Mouse (Mus musculus) kidney, adult 2 months (tissue): ENCODE data around the gene Sec13. TPM values are rescaled to one million over a fixed set of nuclear protein-coding genes. Genes with fewer than 3 reads are reported as not detected.
A peak's percentile ranks its signal among the peaks of the same experiment; 100 is the strongest.
"Not testable (repeated sequence)": the region's sequence is repeated elsewhere in the genome, so short reads cannot be mapped to it uniquely, and the experiment has no call there.

Source experiments
- DNase-seq: peaks from one replicate; pipeline ENCODE4 v3.0.0; 2021
- H3K27ac ChIP-seq: fragments of 200-500 bp; 2 replicates; pipeline ENCODE4 v1.5.1; 2012; ENCODE audit warnings: low read depth, low read length, control low read depth, inconsistent platforms; ENCODE audit not compliant: insufficient read depth
- H3K27me3 ChIP-seq: fragments of 200-500 bp; replicated peaks from 2 replicates; pipeline ENCODE4 v1.6.1; 2012; ENCODE audit warnings: mild to moderate bottlenecking, moderate library complexity, low read length, inconsistent platforms; ENCODE audit not compliant: control insufficient read depth, insufficient read depth
- H3K36me3 ChIP-seq: fragments of 200-500 bp; 2 replicates; pipeline ENCODE4 v1.6.1; 2012; ENCODE audit warnings: mild to moderate bottlenecking, moderate library complexity, low read length, inconsistent platforms; ENCODE audit not compliant: control insufficient read depth, insufficient read depth
- H3K4me1 ChIP-seq: fragments of 200-500 bp; 2 replicates; pipeline ENCODE4 v1.6.1; 2011; ENCODE audit warnings: low read length; ENCODE audit not compliant: control insufficient read depth, insufficient read depth
- H3K4me3 ChIP-seq: fragments of 200-500 bp; 2 replicates; pipeline ENCODE4 v1.5.1; 2011; ENCODE audit warnings: mild to moderate bottlenecking, low read depth, low read length, control low read depth; ENCODE audit not compliant: insufficient read depth
- CTCF ChIP-seq: fragments of 200-500 bp; conservative IDR thresholded peaks from 2 replicates; pipeline ENCODE4 v1.5.1; 2011; ENCODE audit warnings: low read depth, mild to moderate bottlenecking, control low read depth, low read length, moderate library complexity, mixed read lengths; ENCODE audit not compliant: insufficient read depth, insufficient read length
- POLR2A ChIP-seq: fragments of 200-500 bp; IDR thresholded peaks from one replicate; pipeline ENCODE4 v1.6.1; 2011; ENCODE audit warnings: low read depth, low read length, control low read depth
- WGBS: fragments of 180-500 bp; shearing (Covaris S2); methylation state at CpG from one replicate; pipeline ENCODE4 v1.1.7; 2018; 5-methylcytosine and 5-hydroxymethylcytosine counted together
- polyA plus RNA-seq: library from polyadenylated mRNA; depleted of rRNA; stranded (reverse); fragments of >200 nt; gene quantifications from 2 replicates; pipeline ENCODE4 v1.2.3, GENCODE M21; 2012

Gene Sec13
- polyA plus RNA-seq, 1 experiment, result 155 TPM

- H3K27ac ChIP-seq, result no peak overlapping the region
- no peak overlapping the region for H3K4me3 ChIP-seq
- no peak for DNase-seq
- H3K4me1 ChIP-seq, result no peaks in the 10 kb centered on the region; the same call in 1 of the 2 replicates
- WGBS, result 90% methylated on average over 2 of the region's 2 CpGs
- H3K27me3 ChIP-seq, result no peaks in the 10 kb centered on the region
- TF ChIP-seq POLR2A (no peak), CTCF (no peak)
- H3K36me3 ChIP-seq, result no peaks in the 10 kb centered on the region; the same call in none of the 2 replicates
These were observed 26.3 kb downstream of the Sec13 start for GRCm38 (mm10) chr6:113714276-113714675.

GRCm38 (mm10) chr6:113713389-113713788 is 27.2 kb downstream of the Sec13 start:
- not testable (repeated sequence) for H3K27me3 ChIP-seq, H3K27ac ChIP-seq, H3K4me3 ChIP-seq, DNase-seq, H3K36me3 ChIP-seq, H3K4me1 ChIP-seq
- WGBS, result 90% methylated on average over 5 of the region's 5 CpGs

GRCm38 (mm10) chr6:113712718-113713117 is 27.8 kb downstream of the Sec13 start:
- H3K27me3 ChIP-seq, result no peaks in the 10 kb centered on the region
- no peaks in the 10 kb centered on the region; the same call in 1 of the 2 replicates for H3K4me1 ChIP-seq
- H3K4me3 ChIP-seq, result no peak overlapping the region
- no peak for DNase-seq
- peaks cover 3% of the 10 kb centered on the region for H3K36me3 ChIP-seq
- TF ChIP-seq POLR2A (no peak), CTCF (no peak)
- WGBS, result 72% methylated on average over 3 of the region's 3 CpGs
- no peak overlapping the region for H3K27ac ChIP-seq

GRCm38 (mm10) chr6:113697222-113698205 is 43.0 kb downstream of the Sec13 start:
- TF ChIP-seq POLR2A, result no peak
- no peak for TF ChIP-seq CTCF
- peaks cover 3% of the 10 kb centered on the region; the same call in 1 of the 2 replicates for H3K36me3 ChIP-seq
- H3K27me3 ChIP-seq, result no peaks in the 10 kb centered on the region
- WGBS, result under 1% methylated on average over 113 of the region's 113 CpGs
- no peak for DNase-seq
- peak overlapping the region; percentile 65 for H3K4me3 ChIP-seq
- peaks cover 15% of the 10 kb centered on the region for H3K4me1 ChIP-seq
- peak overlapping the region; percentile 65 for H3K27ac ChIP-seq

GRCm38 (mm10) chr6:113696582-113697221 is 43.8 kb downstream of the Sec13 start, which contains the start of gene Tatdn2:
TSS of gene Tatdn2 (plus strand) at chr6:113697050.
- DNase-seq, result peak; percentile 99
- H3K4me1 ChIP-seq, result peaks cover 15% of the 10 kb centered on the region
- peak within 1 kb of the TSS; percentile 65 for H3K4me3 ChIP-seq
- 1% methylated on average over 58 of the region's 58 CpGs for WGBS
- TF ChIP-seq CTCF, result 0 out of 2 replicates have a peak, but pooled peaks have one; percentile 17
- TF ChIP-seq POLR2A, result peak; percentile 57
- H3K27ac ChIP-seq, result peak within 1 kb of the TSS; percentile 93
- no peaks in the 10 kb centered on the region for H3K36me3 ChIP-seq
- no peaks in the 10 kb centered on the region for H3K27me3 ChIP-seq

- no peaks in the 10 kb centered on the region for H3K36me3 ChIP-seq
- no peak overlapping the region for H3K4me3 ChIP-seq
- DNase-seq, result peak; percentile 39
- TF ChIP-seq CTCF (no peak), POLR2A (no peak)
- no peaks in the 10 kb centered on the region for H3K27me3 ChIP-seq
- 42% methylated on average over 4 of the region's 4 CpGs for WGBS
- H3K4me1 ChIP-seq, result peaks cover 18% of the 10 kb centered on the region
- H3K27ac ChIP-seq, result peak overlapping the region; percentile 93
These were observed 44.7 kb downstream of the Sec13 start for GRCm38 (mm10) chr6:113695766-113696355.

- peaks cover 22% of the 10 kb centered on the region for H3K4me1 ChIP-seq
- no peaks in the 10 kb centered on the region for H3K27me3 ChIP-seq
- 50% methylated on average over 1 of the region's 1 CpGs for WGBS
- H3K36me3 ChIP-seq, result no peaks in the 10 kb centered on the region
- H3K4me3 ChIP-seq, result no peak overlapping the region
- H3K27ac ChIP-seq, result no peak overlapping the region
- DNase-seq, result no peak
- TF ChIP-seq CTCF (no peak), POLR2A (no peak)
These were observed 45.3 kb downstream of the Sec13 start for GRCm38 (mm10) chr6:113695203-113695602.
